Mouse (Mus musculus) T-helper 17 cell (primary cell): ENCODE data around the gene Dab2.

Source experiments
- in situ Hi-C, 2 experiments: fragments of 300-600 bp; cut with MboI, MseI; formaldehyde crosslinking; loops; 1 replicate in 1 of 2; 2 replicates in 1 of 2; pipeline ENCODE4 v1.15.1; 2025; ENCODE audit warnings: high pct_unique_total_duplicates in 2 of 2

Gene Dab2

GRCm38 (mm10) chr15:6325443-6325842 is 25.9 kb downstream of the Dab2 start:
- in situ Hi-C loops: loop anchor here in 1 of 2 experiments (5.0 kb wide), 1 partner anchor 242 kb away; no protein-coding TSS in a partner anchor

- in situ Hi-C loops: loop anchor here in 1 of 2 experiments (5.0 kb wide), 1 partner anchor 241 kb away; no protein-coding TSS in a partner anchor
Observed at GRCm38 (mm10) chr15:6326011-6326410, 26.4 kb downstream of the Dab2 start.

- in situ Hi-C loops: no loop called here
Observed at GRCm38 (mm10) chr15:6331380-6331779, 31.8 kb downstream of the Dab2 start.

- in situ Hi-C loops: no loop called here
Observed at GRCm38 (mm10) chr15:6334664-6335206, 35.1 kb downstream of the Dab2 start.

GRCm38 (mm10) chr15:6339767-6340166 is 40.2 kb downstream of the Dab2 start:
- in situ Hi-C loops: no loop called here

GRCm38 (mm10) chr15:6340347-6340746 is 40.8 kb downstream of the Dab2 start:
- in situ Hi-C loops: no loop called here

- in situ Hi-C loops: no loop called here
Observed at GRCm38 (mm10) chr15:6341427-6341826, 41.8 kb downstream of the Dab2 start.

- in situ Hi-C loops: no loop called here
Observed at GRCm38 (mm10) chr15:6353901-6354300, 54.3 kb downstream of the Dab2 start.

- in situ Hi-C loops: no loop called here
Observed at GRCm38 (mm10) chr15:6359859-6360258, 60.3 kb downstream of the Dab2 start.

- in situ Hi-C loops: no loop called here
Observed at GRCm38 (mm10) chr15:6369974-6370373, 70.4 kb downstream of the Dab2 start.

- in situ Hi-C loops: no loop called here
Observed at GRCm38 (mm10) chr15:6371486-6371885, 71.9 kb downstream of the Dab2 start.

GRCm38 (mm10) chr15:6375016-6375415 is 75.4 kb downstream of the Dab2 start:
- in situ Hi-C loops: no loop called here

GRCm38 (mm10) chr15:6376001-6376400 is 76.4 kb downstream of the Dab2 start:
- in situ Hi-C loops: no loop called here

GRCm38 (mm10) chr15:6376785-6377184 is 77.2 kb downstream of the Dab2 start:
- in situ Hi-C loops: no loop called here

- in situ Hi-C loops: no loop called here
Observed at GRCm38 (mm10) chr15:6384027-6384426, 84.4 kb downstream of the Dab2 start.

- in situ Hi-C loops: no loop called here
Observed at GRCm38 (mm10) chr15:6385241-6385640, 85.7 kb downstream of the Dab2 start.

GRCm38 (mm10) chr15:6386159-6386951 is 86.8 kb downstream of the Dab2 start:
- in situ Hi-C loops: no loop called here

GRCm38 (mm10) chr15:6386961-6387728 is 87.6 kb downstream of the Dab2 start:
- in situ Hi-C loops: no loop called here

GRCm38 (mm10) chr15:6387729-6388070 is 88.1 kb downstream of the Dab2 start:
- in situ Hi-C loops: no loop called here

GRCm38 (mm10) chr15:6388146-6388545 is 88.6 kb downstream of the Dab2 start:
- in situ Hi-C loops: no loop called here

GRCm38 (mm10) chr15:6388631-6389030 is 89.0 kb downstream of the Dab2 start:
- in situ Hi-C loops: no loop called here

- in situ Hi-C loops: no loop called here
Observed at GRCm38 (mm10) chr15:6390106-6390505, 90.5 kb downstream of the Dab2 start.

- in situ Hi-C loops: no loop called here
Observed at GRCm38 (mm10) chr15:6390657-6391056, 91.1 kb downstream of the Dab2 start.
